Mouse (Mus musculus) CD8-positive naive resting alpha-beta T cell, adult 2 months (primary cell): ENCODE results near the gene Gbp7.
A peak's percentile ranks its signal among the peaks of the same experiment; 100 is the strongest.
"Not testable (repeated sequence)": the region's sequence is repeated elsewhere in the genome, so short reads cannot be mapped to it uniquely, and the experiment has no call there.

Experiments
- DNase-seq, 2 experiments: peaks; one replicate each; pipeline ENCODE4 v3.0.0; 2022; ENCODE audit warnings: low read depth in 2 of 2, low spot score in 2 of 2

Gene Gbp7

GRCm38 (mm10) chr3:142560296-142560948 lies 30.3 kb downstream of the Gbp7 start:
- DNase-seq: peak; percentile 81 to 85

GRCm38 (mm10) chr3:142561045-142561646 lies 31.0 kb downstream of the Gbp7 start:
- DNase-seq: no peak

DNA sequence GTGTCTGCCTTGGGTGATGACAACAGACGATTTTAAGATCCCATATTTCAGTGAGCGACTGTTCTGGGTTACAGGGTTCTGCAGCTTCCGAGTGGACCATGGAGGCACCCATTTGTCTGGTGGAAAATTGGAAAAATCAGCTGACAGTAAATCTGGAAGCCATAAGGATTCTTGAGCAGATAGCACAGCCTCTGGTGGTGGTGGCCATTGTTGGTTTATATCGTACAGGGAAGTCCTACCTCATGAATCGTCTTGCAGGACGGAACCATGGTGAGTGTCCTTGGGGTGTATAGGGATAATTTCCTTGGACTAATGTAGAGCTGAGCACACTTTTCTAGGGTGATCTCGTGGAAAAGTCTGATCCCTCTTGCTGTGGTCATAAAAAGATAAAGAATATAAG lies 31.5 kb downstream of the Gbp7 start:
- no peak for DNase-seq

DNA sequence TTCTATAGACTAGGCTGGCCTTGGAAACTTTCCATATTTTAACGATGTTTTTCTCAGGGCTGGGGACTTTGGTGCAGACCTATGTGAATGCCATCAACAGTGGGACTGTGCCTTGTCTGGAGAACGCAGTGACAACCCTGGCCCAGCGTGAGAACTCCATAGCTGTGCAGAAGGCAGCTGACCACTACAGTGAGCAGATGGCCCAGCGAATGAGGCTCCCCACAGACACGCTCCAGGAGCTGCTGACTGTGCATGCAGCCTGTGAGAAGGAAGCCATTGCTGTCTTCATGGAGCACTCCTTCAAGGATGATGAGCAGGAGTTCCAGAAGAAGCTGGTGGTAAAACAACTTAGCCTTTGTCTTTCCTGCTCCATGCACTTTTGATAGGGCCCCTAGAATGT lies 37.3 kb downstream of the Gbp7 start:
- not testable (repeated sequence) for DNase-seq

GRCm38 (mm10) chr3:142570738-142571137 lies 40.6 kb downstream of the Gbp7 start:
- DNase-seq: no peak

DNA sequence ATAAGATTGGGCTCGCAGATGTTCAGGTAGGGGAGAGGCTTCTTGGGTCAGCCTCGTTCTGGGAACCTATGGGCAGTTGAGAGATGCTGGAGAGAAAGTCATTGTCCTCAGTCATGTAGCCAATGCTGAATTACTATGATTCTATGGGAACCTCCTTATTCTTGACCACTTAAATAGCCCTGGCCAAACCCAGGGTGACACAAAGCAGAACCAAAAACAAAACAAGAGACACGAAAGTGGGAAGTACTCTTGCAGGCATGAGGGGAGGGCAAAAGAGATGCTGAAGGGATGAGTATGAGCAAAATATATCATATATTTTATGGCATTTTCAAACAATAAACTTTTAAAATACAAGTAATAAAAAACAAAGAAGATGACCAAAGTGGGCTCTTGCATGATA lies 47.0 kb downstream of the Gbp7 start:
- no peak for DNase-seq

DNA sequence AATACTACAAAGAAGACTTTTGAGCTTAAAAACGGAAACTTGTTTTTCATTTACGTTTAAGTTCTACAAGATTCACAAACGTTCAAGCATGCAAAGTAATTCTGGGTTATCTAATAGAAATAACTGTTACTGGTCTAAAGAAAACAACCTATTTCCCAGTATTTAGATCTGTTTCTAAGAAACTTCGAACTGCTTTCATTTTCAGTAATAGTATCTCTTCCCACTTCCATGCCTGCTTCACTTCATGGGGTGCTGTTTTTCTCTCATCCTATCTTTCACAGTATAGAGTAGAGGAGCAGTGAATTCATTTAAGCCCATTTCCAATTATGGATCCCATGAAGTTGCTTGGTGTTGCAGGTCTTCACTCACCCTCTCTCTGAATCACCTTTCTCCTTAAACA lies 48.2 kb downstream of the Gbp7 start:
- no peak for DNase-seq

GRCm38 (mm10) chr3:142583067-142583466 lies 52.9 kb downstream of the Gbp7 start:
- DNase-seq: no peak

DNA sequence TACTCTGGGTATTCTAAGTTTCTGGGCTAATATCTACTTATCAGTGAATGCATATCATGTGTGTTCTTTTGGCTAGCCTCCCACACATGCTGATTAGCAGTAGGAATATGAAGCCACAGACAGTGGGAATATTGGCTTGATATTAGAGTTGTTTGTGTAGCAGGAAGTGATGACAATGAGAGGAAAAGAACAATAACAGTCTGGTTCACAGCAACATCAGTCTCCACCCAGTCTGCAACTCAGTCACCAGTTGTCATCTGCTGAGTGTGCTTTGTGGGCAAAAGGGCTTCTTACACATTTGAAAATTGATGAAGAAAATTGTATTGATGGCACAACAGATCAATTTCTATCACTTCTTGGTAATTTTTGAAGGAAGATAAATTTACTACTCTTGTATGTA lies 57.2 kb downstream of the Gbp7 start:
- DNase-seq: no peak

GRCm38 (mm10) chr3:142588888-142589287 lies 58.7 kb downstream of the Gbp7 start:
- no peak for DNase-seq

DNA sequence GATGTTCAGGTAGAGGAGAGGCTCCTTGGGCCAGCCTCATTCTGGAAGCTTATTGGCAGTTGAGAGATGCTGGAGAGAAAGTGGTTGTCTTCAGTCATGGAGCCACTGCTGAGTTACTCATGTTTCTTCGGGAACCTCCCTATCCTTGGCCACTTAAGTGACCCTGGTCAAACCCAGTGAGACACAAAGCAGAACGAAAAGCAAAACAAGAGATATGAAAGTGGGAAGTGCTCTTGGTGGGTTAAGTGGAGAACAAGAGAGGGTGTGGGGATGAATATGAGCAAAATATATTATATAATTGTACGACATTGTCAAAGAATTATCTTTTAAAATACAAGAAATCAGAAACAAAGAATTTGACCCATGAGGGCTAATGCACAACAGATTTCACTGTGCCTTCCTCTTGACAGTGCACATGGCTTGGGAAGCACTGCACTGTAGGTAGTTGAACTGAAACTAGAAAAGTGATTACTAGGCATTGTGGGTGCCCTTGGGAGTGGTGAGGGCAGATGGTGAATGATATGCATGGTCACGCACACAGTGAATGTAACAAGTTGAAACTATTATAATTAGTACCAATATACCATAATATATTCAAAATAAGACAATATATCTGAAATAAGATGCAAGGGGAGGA lies 60.4 kb downstream of the Gbp7 start:
- DNase-seq: no peak

GRCm38 (mm10) chr3:142594547-142594946 lies 64.4 kb downstream of the Gbp7 start, which contains the start of gene Gbp2b:
Gene Gbp2b (plus strand): TSS chr3:142594847.
- no peak for DNase-seq

DNA sequence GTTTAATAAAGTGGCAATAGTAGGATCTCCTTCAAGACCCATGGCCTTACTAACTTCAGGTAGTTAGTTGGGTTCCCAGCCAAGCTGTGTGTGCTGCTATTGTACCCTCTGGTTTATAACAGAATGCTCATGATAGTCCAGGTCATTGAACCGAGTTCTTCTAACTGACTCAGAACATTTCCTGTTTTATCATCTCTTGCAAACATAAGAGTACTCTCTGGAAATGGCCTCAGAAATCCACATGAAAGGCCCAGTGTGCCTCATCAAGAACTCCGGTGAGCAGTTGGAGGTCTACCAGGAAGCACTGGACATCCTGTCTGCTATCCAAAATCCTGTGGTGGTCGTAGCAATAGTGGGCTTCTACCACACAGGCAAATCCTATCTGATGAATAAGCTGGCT lies 67.8 kb downstream of the Gbp7 start:
- DNase-seq: no peak
